Comparison of ENCODE assay signal across 33 mouse cellular contexts in genomic region chr10:93567066-93567465, GRCm38 (mm10). TPM values are rescaled to one million over a fixed set of nuclear protein-coding genes. Genes with fewer than 3 reads are reported as not detected.
"Had no signal": no experiment of that assay in that cellular context is flagged by ENCODE, and none has a peak within 500 bp of the region (broad histone marks: within the 10 kb centered on the region; RNA-seq: fewer than 3 reads in every experiment).

No protein-coding gene starts in this region.

- DNase-seq: gastrocnemius, adult 2 months; gastrocnemius, postnatal 10 days; gastrocnemius, postnatal 25 days; heart, adult 18-20 months; heart, postnatal 14 days; heart, postnatal 36 days; kidney, adult 11 months; kidney, adult 2 months; kidney, postnatal 10 days; kidney, postnatal 25 days; layer of hippocampus, adult 9-11 months; layer of hippocampus, postnatal 36 days; left cerebral cortex, postnatal 4 days had no signal

- H3K27me3 ChIP-seq: heart, embryonic 13.5 days; heart, embryonic 15.5 days; hindbrain, embryonic 13.5 days; hindbrain, embryonic 15.5 days; limb, embryonic 13.5 days; limb, embryonic 15.5 days; liver, embryonic 12.5 days had no signal

- H3K36me3 ChIP-seq: heart, embryonic 13.5 days; heart, embryonic 15.5 days; hindbrain, embryonic 13.5 days; hindbrain, embryonic 15.5 days; limb, embryonic 13.5 days; limb, embryonic 15.5 days; liver, embryonic 12.5 days had no signal

- H3K4me3 ChIP-seq: gastrocnemius, adult 2 months; heart, embryonic 13.5 days; heart, embryonic 15.5 days; hindbrain, embryonic 13.5 days; hindbrain, embryonic 15.5 days; limb, embryonic 13.5 days; limb, embryonic 15.5 days; liver, embryonic 12.5 days had no signal

- ATAC-seq: hindbrain, postnatal 0 days; intestine, embryonic 16.5 days; liver, embryonic 12.5 days had no signal

- H3K27ac ChIP-seq: gastrocnemius, adult 2 months; heart, embryonic 13.5 days; heart, embryonic 15.5 days; hindbrain, embryonic 13.5 days; hindbrain, embryonic 15.5 days; hindbrain, postnatal 0 days; limb, embryonic 13.5 days; limb, embryonic 15.5 days; liver, embryonic 12.5 days; liver, embryonic 14.5 days had no signal

- H3K9me3 ChIP-seq: heart, embryonic 13.5 days; heart, embryonic 15.5 days; hindbrain, embryonic 13.5 days; hindbrain, embryonic 15.5 days; limb, embryonic 13.5 days; limb, embryonic 15.5 days; liver, embryonic 12.5 days had no signal

- H3K4me1 ChIP-seq: heart, embryonic 13.5 days; heart, embryonic 15.5 days; hindbrain, embryonic 13.5 days; hindbrain, embryonic 15.5 days; limb, embryonic 13.5 days; limb, embryonic 15.5 days; liver, embryonic 12.5 days had no signal

RNA-seq across cellular contexts. Expression of gene Ccdc38, which starts 26.6 kb away (rescaled TPM):
- total RNA-seq: gastrocnemius, adult 2 months; gastrocnemius, postnatal 25 days; gastrocnemius, postnatal 4 days; heart, adult 18-20 months; heart, adult 8-10 months; heart, postnatal 14 days; heart, postnatal 36 days; hematopoietic stem cell, adult 5-6 weeks; hindbrain, postnatal 0 days; layer of hippocampus, adult 18-20 months; layer of hippocampus, postnatal 14 days; layer of hippocampus, postnatal 36 days; left cerebral cortex, adult 18-20 months; left cerebral cortex, adult 8-10 months; left cerebral cortex, postnatal 25 days; left cerebral cortex, postnatal 4 days had no signal
- polyA plus RNA-seq: kidney, adult 2 months; large intestine, adult 2 months had no signal

RNA-seq across cellular contexts. Expression of gene Amdhd1, which starts 27.2 kb away (rescaled TPM):
- total RNA-seq: gastrocnemius, adult 2 months; gastrocnemius, postnatal 25 days; heart, adult 18-20 months; heart, adult 8-10 months; heart, postnatal 14 days; heart, postnatal 36 days; hematopoietic stem cell, adult 5-6 weeks had no signal
- polyA plus RNA-seq: hindbrain, embryonic 11.5 days had no signal
